Mouse (Mus musculus): ENCODE results near the gene Vsig8.

DNA sequence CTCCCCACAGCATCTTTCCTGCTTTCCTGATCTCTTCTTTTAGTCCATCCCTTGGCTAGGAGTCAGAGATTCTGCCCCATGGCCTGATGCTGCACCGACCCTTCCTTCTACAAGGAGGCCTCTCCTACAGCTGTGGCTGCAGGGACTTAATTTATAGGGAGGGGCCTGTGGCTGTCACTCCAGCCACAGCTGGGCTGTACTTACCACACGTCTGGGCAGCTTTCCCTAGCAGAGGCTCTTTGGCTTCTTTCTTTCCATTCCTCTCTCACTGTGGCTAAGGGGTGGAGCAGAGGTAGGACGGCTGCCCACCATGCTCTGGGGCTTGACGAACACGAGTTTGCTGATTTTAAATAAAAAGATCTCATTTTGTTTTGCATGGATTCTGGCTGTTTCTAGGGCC is 48.7 kb upstream of the Vsig8 start:
- TF ChIP-seq CTCF (IDR thresholded peaks at IDR 0.05; ENCODE audit: low read depth): no peak
- no peak for TF ChIP-seq EP300 (IDR thresholded peaks at IDR 0.05; ENCODE audit: low read depth)
